ENCODE assay signal across 18 mouse cellular contexts in genomic region chr2:179043671-179044070, GRCm38 (mm10).
DNase-seq lines count a peak whose midpoint lies in the region; ATAC-seq lines count a peak whose summit lies in the region.
"Had no signal": no experiment of that assay in that cellular context is flagged by ENCODE, and none has a peak within 500 bp of the region (broad histone marks: within the 10 kb centered on the region; RNA-seq: fewer than 3 reads in every experiment).

No protein-coding gene starts in this region.

- ATAC-seq in frontal cortex, adult (ENCODE audit: low TSS enrichment), result 0 out of 2 replicates have a peak, but pooled peaks have one; percentile 6
- no peak for ATAC-seq in megakaryocyte-erythroid progenitor cell, adult 5-6 weeks (replicated peaks; ENCODE audit: low FRiP score, low TSS enrichment, poor library complexity, severe bottlenecking)
- ATAC-seq: activated CD4-positive, CD25-positive, alpha-beta regulatory T cell, adult 4 months; hindbrain, postnatal 0 days; intestine, postnatal 0 days had no signal

- no peak for DNase-seq in frontal cortex, postnatal 14 days (ENCODE audit: low spot score in 2 of 2)
- peak; percentile 45 to 46 for DNase-seq in right cerebral cortex, adult 2 months (ENCODE audit: low spot score in 2 of 2)
- DNase-seq in right cerebral cortex, postnatal 14 days, result no peak
- DNase-seq in layer of hippocampus, postnatal 25 days (ENCODE audit: extremely low spot score in 1 of 2, low spot score in 1 of 2), result peak; percentile 17 to 21
- DNase-seq in ovary, postnatal 10 days (ENCODE audit: low spot score), result no peak
- DNase-seq: adrenal gland, postnatal 10 days; cerebellum, adult 11-12 months; cerebellum, postnatal 14 days; gastrocnemius, postnatal 36 days; heart, postnatal 4 days; liver, embryonic 13.5 days; lung, embryonic 14.5 days; lung, postnatal 36 days had no signal

Comparison
In these comparisons a context has a peak if more than half of its experiments do, and no peak if none do; other contexts are left out.
1. DNase-seq: peak in right cerebral cortex, adult 2 months (2 of 2) and layer of hippocampus, postnatal 25 days (2 of 2); none in frontal cortex, postnatal 14 days (0 of 2), right cerebral cortex, postnatal 14 days (single experiment) and ovary, postnatal 10 days (single experiment).